Mouse (Mus musculus) gastrocnemius, postnatal 36 days (tissue): ENCODE results near the gene Cnnm4. TPM values are rescaled to one million over a fixed set of nuclear protein-coding genes. Genes with fewer than 3 reads are reported as not detected.

ENCODE experiments used
- DNase-seq, 2 experiments: peaks; one replicate each; pipeline ENCODE4 v3.0.0; 2022
- intact Hi-C: fragments of 180-260 bp; cut with DNase I; formaldehyde crosslinking; loops from one replicate; pipeline ENCODE4 v1.15.1; 2025
- microRNA-seq, 2 experiments: library from miRNA; unstranded; fragments of <30 nt; microRNA quantifications; one replicate each; pipeline ENCODE4 v1.2.0; 2021
- total RNA-seq, 2 experiments: library from RNA; stranded (reverse); gene quantifications; 2 replicates each; pipeline ENCODE4 v1.2.3; 2021

Gene Cnnm4
- total RNA-seq, 2 experiments from 2014 or later = 7.0 to 7.1 TPM

GRCm38 (mm10) chr1:36556553-36557456 lies 85.4 kb downstream of the Cnnm4 start:
- DNase-seq = peak; percentile 86 to 89
- intact Hi-C loops = no loop called here

- peak; percentile 87 for DNase-seq
- intact Hi-C loops = no loop called here
Observed at GRCm38 (mm10) chr1:36557457-36558011, 86.1 kb downstream of the Cnnm4 start.

Small RNA genes lying within 50 kb of the gene (microRNA-seq; reads per million reads assigned to microRNA genes)
- gene Gm47280 = 0 reads per million in 2 experiments

Other genes with a start within 250 kb of the Cnnm4 start
- gene Uggt1, start 226.9 kb upstream of the Cnnm4 start, total RNA-seq = 10 to 100 TPM; 18.2 to 24.1 TPM
- under 1 TPM; 0.31 to 0.72 TPM for gene Neurl3, start 196.9 kb upstream of the Cnnm4 start, total RNA-seq
- 10 to 100 TPM; 10.7 to 11.8 TPM for gene Arid5a, start 163.9 kb upstream of the Cnnm4 start, total RNA-seq
- 10 to 100 TPM; 36.1 to 39.1 TPM for gene Kansl3, start 102.4 kb upstream of the Cnnm4 start, total RNA-seq
- gene Fer1l5, start 99.3 kb upstream of the Cnnm4 start, total RNA-seq = not detected
- gene Lman2l, start 26.3 kb upstream of the Cnnm4 start, total RNA-seq = 10 to 100 TPM; 16.5 to 19.0 TPM
- 10 to 100 TPM; 10.8 to 12.2 TPM for gene Cnnm3, start 40.2 kb downstream of the Cnnm4 start, total RNA-seq
- gene Ankrd23, start 65.3 kb downstream of the Cnnm4 start, total RNA-seq = 1,000 to 10,000 TPM; 2,677 to 2,859 TPM
- 1,000 to 10,000 TPM; 1,257 to 1,260 TPM for gene Gm42417, start 67.8 kb downstream of the Cnnm4 start, total RNA-seq
- gene Ankrd39, start 75.8 kb downstream of the Cnnm4 start, total RNA-seq = 1 to 10 TPM; 7.8 to 8.5 TPM
- gene Sema4c, start 86.7 kb downstream of the Cnnm4 start, total RNA-seq = 1 to 10 TPM; 6.3 to 7.4 TPM
- 1 to 10 TPM in 1 of 2 experiments, not detected in 1; 1.2 TPM for gene Fam178b, start 211.6 kb downstream of the Cnnm4 start, total RNA-seq
- 1,000 to 10,000 TPM; 1,244 to 1,300 TPM for gene Cox5b, start 219.8 kb downstream of the Cnnm4 start, total RNA-seq
- under 1 TPM in 1 of 2 experiments, not detected in 1; 0.49 TPM for gene 4933424G06Rik, start 238.5 kb downstream of the Cnnm4 start, total RNA-seq
- 100 to 1,000 TPM; 117 to 148 TPM for gene Actr1b, start 242.8 kb downstream of the Cnnm4 start, total RNA-seq